Mouse (Mus musculus) left cerebral cortex, postnatal 10 days (tissue): ENCODE measurements around the gene Evi2a. TPM values are rescaled to one million over a fixed set of nuclear protein-coding genes. Genes with fewer than 3 reads are reported as not detected.

Experiments used
- DNase-seq, 2 experiments: peaks; one replicate each; pipeline ENCODE4 v3.0.0; 2021 to 2022; ENCODE audit warnings: low spot score in 2 of 2, mixed read lengths in 1 of 2; ENCODE audit errors: extremely low spot score in 1 of 2
- intact Hi-C: fragments of 180-260 bp; cut with DNase I; formaldehyde crosslinking; loops from one replicate; pipeline ENCODE4 v1.15.1; 2025
- total RNA-seq, 2 experiments: library from RNA; stranded (reverse); gene quantifications; 2 replicates each; pipeline ENCODE4 v1.2.3; 2021

The Evi2a gene
- 1 to 10 TPM; 4.7 to 6.1 TPM for total RNA-seq

DNA sequence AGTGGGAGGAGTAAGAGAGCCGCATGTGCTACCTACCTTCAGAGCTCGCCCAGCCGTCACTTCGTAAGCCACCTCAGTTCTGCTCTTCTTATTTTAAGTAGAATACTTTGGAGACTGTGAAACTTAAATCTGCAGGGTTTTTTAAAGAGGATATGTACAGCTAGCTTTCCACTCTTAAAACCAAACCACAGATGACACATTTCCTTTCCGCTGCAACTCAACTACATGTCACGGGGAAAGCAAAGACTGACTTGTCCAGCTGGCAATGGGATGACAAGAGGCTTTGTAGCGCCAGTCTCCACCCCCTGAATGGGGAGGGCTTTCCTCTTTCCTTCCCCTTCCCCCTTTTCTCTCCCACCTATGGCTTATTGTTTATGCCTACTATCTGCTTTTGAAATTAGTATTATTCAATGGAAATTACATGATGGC lies at the start of gene Evi2a, which contains the start of gene Evi2:
Gene Evi2a (minus strand): TSS at position 277 of the 429 bp plus-strand sequence.
Gene Evi2 (minus strand): TSS at position 257 of the 429 bp plus-strand sequence.
- intact Hi-C loops = no loop called here
- DNase-seq = peak; percentile 31 to 33

DNA sequence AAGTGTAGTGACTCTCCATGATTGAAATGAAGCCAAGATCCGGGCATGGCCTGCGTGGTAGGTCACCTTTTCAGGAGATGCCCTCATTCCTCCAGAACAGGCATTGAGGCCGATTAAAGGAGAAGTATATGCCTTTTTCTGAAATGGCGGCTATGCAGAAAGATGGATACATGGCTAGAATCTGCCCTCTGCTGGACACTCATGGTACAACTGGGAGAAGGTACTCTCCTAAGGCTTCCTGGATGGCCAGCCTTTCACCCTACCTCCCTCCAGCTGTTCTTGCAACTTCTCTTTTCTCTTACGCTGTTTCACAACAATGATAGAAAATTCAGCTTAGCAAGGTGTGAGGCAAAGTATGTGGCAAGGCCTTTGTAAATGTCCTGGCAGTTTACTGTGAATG lies 47.3 kb upstream of the Evi2a start:
- intact Hi-C loops = no loop called here
- DNase-seq = peak; percentile 78 to 82

DNA sequence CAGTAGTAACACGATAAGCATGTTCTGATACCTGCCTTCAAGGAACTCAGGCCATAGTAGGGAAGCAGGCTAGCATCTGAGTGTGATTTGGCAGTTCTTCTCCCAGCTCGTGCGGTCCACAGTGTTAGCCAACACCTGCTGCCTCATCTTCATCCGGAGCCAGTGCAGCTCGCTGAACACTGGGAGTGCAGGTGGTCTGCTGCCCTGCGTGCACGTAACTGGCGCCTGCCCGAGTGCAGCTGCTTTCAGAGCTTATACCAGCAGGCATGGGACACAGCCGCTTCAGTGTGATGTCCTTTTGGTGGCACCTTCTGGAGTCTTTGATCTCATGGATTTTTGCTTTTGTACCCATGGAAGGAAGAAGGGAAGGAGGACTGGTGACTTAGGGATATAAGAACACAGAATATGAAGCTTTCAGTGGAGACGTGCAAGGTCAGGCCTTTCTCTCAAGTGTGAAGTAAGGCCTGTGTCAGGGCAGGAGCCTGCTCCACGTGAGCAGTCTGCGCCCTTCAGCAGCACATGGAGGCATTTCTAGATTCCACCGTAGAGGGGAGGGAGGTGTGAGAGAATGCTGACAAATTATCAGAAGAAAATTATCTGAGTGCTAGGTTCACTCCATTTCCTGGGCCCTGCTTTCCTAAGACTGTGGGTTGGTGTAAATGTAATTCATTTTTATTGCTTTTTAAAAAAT lies 45.1 kb upstream of the Evi2a start:
- no peak for DNase-seq
- intact Hi-C loops = no loop called here

DNA sequence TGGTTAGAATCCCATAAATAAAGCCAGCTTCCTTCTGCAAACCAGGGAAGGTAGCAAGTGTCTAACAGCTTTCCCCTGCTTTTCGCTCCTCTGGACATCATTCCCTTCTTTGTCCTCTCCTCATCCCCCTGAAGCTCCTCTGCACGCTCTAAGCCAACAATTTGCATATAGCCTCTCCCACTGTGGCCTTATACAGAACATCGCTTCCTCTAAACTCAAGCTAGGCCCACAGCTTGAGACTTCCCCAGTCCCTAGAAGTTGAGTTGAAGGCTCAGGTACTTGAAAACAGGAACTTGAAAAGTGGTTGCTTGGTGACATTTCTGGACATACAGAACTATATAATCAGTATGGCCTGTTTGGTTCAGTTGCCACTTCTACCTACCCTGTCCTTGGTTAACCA lies 43.4 kb upstream of the Evi2a start:
- intact Hi-C loops = no loop called here
- DNase-seq = no peak

DNA sequence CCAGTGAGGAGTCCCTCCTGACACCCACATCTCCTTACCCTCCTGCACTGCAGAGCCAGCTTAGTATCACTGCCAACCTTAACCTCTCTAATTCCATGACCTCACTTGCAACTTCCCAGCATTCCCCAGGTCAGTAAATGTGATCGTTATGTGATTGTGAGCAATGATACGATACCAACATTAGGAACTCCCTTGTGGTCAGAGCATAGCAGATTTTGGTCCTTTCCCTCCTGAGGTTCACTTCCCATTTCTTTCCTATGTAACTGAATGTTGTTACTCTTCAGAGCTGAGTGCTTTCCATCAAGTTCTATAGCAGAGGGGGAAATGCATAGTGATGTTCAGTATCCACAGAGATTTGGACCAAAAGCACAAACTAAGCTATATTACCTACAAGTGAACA lies 39.9 kb upstream of the Evi2a start:
- no peak for DNase-seq
- intact Hi-C loops = no loop called here

DNA sequence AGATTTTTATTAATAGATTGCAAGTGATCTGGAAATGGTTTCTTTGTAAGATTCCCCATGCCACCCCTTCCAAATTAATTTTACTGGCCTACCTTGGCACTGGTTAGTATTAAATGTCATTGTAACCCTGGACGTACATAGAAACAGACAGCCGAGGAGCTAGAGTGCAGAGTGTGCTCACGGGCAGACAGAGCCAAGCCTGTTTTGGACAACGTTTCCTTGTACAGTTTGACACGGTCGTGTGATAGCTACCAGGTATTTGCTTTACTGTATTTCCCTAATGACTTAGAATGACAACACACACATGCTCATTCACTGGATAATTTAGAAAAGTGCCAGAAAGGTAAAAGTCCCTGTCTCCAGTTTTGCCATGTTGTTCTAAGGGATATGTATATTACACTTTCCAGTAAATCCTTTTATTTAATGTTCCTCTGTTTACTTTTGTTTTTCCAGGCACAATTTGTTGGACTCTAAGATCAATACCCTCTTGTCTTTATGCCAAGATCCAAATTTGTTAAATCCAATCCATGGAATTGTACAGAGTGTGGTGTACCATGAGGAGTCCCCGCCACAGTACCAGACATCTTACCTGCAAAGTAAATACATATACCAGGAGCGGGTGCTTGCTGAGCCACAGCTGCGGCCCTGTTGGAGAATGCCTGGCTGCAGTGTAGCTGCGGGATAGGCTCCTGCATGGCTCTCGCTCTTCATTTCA lies 37.9 kb upstream of the Evi2a start:
- DNase-seq = no peak
- intact Hi-C loops = no loop called here

DNA sequence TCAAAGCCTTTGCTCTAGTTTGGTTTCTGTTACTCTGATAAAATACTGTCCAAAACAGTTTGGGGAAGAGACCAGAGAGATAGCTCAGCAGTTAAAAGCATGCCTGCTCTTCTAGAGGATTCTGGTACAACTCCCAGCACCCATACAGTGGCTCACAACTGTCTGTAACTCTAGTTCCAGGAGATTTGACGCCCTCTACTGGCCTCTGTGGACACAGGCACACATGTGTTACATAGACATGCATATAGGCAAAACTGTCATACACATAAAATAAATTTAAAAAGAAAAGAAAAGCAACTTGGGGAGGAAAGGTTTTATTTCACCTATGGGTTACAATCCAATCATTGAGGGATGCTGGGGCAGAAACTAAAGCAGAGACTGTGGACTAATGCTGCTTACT lies 36.5 kb upstream of the Evi2a start:
- intact Hi-C loops = no loop called here
- no peak for DNase-seq

DNA sequence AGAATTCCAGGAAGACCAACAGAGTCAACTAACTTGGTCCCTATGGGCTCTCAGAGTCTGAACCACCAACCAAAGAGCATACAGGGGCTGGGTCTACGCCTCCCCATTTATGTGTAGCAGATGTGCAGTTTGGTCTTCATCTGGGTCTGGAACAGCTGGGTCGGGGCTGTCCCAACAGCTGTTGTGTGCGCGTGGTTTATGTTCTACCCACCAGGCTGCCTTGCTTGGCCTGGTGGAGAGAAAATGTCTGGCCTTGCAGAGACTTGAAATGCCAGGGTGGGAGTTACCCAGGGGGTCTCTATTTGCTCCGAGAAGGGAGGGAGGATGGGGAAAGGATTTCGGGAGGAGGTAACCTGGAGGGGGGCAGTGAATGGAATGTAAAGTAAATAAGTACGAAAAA lies 33.1 kb upstream of the Evi2a start:
- no peak for DNase-seq
- intact Hi-C loops = no loop called here

DNA sequence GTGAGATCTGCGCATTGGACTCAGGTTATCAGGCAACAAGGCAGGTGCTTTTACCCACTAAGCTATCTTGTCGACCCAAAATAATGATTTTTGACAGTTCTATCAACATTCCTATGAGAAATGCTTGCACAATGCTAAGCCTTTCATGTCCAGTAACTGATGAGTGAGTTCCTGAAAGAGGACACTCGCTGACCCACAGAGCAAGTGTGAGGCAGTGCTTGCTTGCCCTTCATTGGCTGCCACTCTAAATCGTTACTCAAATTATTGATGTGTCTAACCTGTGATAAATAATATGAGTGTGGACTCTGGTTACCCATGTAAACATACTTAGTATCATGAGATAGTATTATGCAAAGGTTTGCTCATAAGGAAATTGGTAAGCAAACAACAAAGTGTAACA lies 30.1 kb upstream of the Evi2a start:
- intact Hi-C loops = no loop called here
- DNase-seq = no peak

DNA sequence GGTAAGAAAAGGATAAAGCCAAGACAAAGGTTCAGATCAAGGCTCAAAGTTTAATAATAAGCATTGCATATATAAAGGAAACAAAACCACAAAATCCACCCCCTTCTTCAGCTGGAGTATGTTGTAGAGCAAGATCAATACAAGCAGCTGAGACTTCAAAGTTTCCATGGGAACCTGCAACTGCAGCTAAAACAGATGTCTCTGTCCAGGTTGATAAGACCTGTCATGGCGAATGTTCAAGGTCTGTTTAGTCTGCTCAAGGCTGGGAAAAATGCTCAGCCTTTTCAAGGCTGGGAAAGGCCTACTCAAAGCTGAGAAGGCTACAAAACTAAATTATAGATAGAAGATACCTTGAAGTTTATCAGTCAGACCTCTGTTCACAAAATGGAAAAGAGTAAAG lies 22.2 kb upstream of the Evi2a start:
- no peak for DNase-seq
- intact Hi-C loops = no loop called here

DNA sequence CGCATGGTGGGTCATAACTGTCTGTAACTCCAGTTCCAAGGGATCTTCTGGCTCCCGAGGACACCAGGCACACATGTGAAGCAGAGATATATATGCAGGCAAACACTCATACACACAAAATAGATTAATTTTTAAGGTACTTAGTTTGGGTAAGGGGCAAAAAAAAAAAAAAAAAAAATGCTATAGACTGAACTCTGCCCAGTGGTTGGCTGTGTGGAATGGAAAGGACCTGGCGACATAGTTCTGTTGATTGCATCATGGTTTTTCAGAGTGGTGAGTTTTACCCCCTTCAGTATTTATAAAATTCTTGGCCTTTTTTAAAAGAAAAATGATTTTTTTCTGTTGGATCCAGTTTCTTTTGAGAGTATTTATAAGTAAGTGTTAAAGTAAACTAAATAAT lies 5.9 kb upstream of the Evi2a start:
- DNase-seq = no peak
- intact Hi-C loops = loop anchor here (5.0 kb wide), 1 partner anchor 49 kb away; no protein-coding TSS in a partner anchor

DNA sequence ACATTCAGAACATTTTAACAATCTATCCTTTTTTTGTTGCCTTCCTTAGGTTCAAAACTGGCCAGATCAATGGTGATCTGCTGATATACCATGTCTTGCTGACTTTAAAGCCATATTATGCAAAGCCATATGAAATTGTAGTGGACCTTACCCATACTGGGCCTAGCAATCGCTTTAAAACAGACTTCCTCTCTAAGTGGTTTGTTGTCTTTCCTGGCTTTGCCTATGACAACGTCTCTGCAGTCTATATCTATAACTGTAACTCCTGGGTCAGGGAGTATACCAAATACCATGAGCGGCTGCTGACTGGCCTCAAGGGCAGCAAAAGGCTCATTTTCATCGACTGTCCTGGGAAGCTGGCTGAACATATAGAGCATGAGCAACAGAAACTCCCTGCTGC lies 5.1 kb upstream of the Evi2a start:
- intact Hi-C loops = loop anchor here (5.0 kb wide), 1 partner anchor 48 kb away; no protein-coding TSS in a partner anchor
- no peak for DNase-seq

DNA sequence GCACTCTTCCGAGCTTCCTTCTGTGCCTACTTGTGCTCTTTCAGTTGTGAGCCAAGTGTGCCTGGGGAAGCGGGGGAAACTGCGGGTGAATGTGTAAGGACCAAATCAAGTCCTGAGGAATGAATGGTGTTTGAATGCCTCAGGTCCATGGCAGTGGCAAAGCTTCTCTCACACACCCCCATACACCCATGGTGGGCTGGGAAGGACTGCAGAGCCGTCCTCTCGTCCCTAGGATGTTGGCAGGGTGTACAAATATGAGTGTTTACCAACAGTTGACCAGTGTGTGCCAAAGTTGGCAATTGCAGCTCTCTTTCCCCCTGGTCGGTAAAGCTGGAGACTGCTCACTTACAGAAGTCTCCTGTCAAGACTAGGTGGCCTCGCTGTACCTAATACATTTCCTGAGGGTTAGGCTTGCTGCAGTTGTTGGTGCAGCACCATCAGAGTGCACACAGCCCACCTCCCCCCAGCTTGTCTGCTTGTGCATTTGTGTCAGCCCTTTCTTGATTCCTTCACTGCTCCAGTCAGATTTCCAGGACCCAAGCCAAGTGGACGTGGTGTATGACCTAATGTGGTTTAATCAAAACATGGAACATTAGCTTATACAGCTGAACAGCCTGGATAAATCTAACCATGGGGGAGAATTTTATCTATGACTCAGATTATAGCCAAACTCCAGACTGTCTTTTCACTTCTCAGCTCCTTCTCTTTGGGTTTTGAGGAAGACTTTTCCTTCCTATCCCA lies 3.7 kb upstream of the Evi2a start:
- intact Hi-C loops = no loop called here
- peak in 1 of 2 experiments; percentile 38 for DNase-seq

DNA sequence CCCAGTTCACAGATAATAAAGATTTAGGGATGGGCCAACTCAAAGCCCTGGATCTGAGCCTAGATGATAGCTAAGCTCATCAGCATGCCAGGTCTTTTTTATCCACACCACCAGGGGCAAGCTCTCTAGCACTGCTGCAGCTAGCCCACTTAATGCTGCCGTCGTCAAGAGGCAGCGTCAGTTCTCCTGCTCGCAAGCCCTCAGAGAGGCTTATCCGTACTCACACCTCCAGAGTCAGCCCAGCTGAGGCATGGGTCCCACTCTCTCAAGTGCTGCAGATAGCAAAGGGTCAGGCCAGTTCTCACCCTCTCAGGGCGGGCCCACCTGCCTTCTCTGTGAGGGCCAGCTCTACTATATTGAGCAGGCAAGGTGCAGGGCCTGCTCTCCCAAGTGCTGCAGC lies 2.9 kb upstream of the Evi2a start:
- intact Hi-C loops = no loop called here
- peak in 1 of 2 experiments; percentile 18 for DNase-seq

DNA sequence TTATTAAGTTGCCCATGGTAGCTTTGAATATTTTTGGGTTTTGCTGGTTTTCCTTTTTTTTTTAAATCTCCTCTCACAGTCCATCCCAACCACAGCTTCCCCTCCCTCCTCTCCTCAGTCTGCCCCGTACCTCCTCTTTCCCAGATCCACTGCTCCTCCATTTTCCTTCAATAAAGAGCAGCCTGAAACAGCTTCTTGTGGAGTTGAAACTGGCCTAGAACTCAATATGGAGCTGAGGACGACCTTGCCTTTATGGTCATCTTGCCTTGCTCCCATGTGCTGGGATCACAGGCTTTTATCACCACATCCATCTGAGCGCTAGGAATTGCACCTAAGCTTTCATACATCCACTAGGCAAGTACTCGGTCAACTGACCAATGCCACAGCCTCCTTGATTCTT lies 1.1 kb upstream of the Evi2a start:
- intact Hi-C loops = no loop called here
- no peak for DNase-seq

DNA sequence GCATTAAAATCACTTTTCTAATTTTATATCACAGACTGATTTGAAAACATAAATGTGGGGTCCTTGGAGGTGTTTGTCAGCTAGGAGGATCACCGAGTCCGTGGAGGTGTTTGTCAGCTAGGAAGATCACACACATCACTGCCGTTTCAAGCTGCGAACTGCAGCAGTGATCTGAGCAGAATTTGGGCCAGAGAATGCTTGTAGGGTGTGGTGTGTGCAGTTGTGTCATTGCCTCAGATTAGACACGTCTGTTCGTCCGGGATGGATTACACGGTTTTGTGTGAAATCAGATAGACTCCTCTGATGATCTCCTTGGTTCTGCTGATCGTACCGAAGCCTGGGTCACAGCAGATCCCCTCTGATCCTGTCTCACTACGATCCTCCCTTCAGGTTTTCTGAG lies 365 bp upstream of the Evi2a start:
- DNase-seq = no peak
- intact Hi-C loops = no loop called here

DNA sequence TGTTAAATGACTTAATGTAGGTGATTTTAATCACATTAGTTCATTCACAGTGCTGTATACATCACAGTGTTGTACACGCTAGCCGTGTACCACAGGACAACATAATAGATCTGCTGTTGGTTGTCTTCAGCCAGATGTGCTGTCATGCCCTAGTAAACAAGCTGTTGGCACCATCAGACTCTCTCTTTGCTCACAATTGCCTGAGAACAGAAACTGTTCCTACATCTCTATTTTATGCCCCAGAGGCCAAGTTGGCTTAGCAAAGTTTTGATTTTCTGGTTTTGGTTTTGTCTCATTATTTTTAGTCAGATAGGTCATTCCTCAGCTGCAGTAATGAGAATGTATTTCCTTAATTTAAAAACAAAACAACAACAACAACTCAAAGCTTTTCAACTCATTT lies 673 bp downstream of the Evi2a start:
- DNase-seq = no peak
- intact Hi-C loops = no loop called here

DNA sequence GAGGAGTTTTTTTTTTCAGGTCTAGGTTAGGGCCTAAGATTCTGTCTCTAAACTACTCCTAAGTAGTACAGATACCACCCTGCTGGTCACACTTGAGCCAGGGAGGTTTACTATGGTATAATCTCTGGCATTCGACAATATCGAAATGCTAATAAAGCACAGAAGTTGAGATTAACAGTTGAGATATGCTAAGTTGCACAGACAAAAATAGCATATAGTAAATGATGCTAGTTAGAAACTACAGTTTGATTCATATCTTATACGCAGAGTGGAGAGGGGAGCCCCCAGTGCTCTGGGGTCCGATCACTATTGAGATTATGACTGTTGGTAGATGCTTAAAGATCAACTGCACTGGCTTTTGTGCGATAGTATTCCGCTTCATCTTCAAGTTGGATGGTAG lies 1.2 kb downstream of the Evi2a start:
- intact Hi-C loops = no loop called here
- DNase-seq = no peak

DNA sequence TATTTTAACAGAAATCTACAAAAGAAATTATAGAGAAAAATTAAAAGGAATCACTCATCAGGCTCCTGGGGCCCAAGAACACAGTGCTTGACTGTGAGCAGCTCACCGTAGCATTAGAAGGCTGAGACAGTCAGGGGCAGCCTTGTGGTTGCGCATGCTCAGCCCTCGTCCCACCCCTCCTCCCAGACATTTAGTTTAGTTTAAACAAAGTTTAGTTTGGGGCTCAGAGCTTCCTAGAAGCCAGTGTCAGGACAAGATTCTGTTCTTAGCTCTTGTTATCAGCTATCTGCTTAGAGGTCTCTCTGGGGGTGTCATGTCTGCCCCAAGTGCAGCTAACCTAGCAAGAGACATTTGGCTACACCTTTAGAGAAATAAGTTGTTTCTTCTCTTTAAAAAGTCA lies 1.8 kb downstream of the Evi2a start:
- DNase-seq = no peak
- intact Hi-C loops = no loop called here
